Mouse (Mus musculus): ENCODE results near the gene Nme8.

The Nme8 gene

DNA sequence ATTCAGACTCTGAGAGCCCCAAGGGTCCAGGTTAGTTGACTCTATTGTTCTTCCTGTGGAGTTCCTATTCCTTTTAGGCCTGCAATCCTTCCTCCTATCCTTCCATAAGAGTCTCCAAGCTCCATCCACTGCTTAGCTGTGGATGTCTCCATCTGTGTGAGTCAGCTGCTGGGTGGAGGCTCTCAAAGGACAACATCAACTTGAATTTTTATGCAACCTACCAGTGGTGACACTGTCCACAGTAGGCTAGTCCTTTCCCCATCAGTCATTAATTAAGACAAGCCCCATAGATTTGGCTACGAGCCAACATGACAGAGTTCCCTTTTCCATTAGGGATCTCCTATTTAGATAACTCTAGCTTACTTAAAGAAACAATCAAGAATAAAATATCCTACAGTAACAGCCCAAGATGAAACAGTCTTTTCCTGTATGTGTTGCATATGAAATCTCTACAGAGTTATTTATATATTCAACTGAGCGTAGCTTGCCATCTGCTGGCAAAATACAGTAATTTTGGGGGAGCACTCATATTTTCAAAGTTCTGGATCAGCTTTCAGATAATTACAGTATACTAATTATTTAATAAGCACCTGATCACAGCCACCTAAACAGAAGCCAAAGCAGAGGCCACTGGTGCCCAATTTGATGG, 57.3 kb downstream of the Nme8 start:
- no peak for DNase-seq (ENCODE audit: low spot score)

DNA sequence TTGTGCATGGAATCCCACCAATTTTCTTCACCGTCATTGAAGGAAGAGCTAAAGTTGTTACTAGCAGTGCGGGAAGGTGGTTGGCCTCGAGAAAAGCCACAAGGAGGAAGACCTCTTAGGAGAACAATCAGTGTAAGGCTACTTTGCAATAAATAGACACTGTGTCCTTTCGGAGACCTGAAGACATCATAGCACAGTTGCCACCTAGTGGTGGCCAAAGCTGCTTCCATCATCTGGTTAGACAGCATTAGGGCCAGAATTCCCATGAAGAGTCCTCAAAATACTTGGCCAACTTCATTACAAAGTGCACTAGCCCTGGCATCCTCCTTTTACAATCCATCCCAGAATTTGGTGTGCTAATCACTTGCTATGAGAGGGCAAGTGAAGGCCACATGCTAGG, 61.5 kb downstream of the Nme8 start:
- no peak for DNase-seq (ENCODE audit: low spot score)

DNA sequence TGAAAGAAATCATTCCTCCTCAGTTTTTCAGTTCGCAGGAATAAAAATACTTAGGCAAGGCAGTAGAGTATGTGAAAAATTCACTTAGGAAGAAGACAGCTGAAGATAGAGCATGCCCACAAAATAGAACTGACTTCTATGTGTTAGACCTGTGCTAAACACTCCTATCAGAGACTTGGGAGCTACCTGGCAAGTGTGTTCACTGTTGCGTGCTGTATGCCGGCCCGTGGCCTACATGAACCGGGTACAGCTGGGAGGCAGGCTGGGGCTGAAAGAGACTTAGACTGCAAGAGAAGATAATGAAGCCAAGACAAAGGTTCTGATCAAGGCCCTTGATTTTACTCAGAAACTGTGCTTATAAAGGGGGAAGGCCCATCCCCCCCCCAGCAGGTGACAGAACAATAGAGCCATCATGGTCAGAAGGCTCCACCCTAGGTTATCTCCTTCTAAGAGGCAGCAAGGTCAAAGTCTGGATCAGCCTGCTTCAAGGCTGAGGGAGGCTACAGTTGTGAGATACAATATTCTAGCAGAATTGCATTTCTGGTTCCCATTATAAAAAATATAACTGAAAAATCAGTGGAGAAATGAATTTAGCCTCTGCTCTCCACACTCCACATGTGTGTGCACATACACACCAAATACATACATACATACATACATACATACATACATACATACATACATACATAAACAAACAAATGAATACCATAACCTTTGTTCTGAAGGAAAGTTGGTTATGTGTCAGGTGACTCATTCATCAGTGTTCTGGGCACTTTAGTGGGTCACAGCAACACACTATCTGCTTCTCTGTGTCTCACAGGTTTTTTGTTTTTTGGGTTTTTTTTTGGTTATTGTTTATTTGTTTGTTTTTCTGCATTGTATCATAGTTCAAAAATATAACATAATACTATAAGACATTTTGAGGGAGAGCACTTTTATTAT, 66.6 kb downstream of the Nme8 start:
- DNase-seq (ENCODE audit: low spot score), result no peak

DNA sequence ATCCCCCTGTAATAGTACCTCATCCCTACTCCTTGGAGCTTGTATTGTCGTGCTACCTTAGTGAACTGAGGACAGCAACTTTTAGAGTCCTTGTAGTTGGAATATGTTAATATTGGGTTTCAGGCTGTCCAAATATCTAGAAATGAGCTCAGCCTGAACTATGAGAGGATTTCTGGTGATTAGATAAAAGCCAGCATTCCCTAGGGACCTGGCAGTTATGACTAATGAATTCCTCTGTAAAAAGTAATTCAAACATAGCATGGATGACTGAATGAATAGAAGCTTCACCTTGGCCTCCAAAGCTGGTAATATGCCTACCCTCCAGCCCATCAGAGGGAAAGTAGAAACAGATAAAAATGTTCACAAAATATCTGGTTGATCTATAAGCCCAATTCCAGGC, 71.1 kb downstream of the Nme8 start:
- DNase-seq (ENCODE audit: low spot score), result no peak

GRCm38 (mm10) chr13:19624632-19625320, 72.8 kb downstream of the Nme8 start:
- no peak for DNase-seq (ENCODE audit: low spot score)

DNA sequence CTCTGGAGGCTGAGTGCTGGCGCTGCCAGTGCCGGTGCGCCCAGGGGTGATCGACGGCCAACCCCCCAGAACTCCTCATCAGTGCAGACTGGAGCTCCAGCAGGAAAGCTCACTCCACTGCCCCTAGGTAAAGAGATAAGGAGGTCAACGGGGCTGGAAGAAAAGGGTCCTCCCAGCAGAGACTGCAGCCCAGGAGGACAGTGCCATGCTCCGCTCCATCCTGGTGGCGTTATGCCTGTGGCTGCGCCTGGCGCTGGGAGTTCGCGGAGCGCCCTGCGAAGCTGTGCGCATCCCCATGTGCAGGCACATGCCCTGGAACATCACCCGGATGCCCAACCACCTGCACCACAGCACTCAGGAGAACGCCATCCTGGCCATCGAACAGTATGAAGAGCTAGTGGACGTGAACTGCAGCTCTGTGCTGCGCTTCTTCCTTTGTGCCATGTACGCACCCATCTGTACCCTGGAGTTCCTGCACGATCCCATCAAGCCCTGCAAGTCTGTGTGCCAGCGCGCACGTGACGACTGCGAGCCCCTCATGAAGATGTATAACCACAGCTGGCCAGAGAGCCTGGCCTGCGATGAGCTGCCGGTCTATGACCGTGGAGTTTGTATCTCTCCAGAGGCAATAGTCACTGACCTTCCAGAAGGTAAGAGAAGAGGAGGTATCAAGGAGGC, 74.2 kb downstream of the Nme8 start:
- DNase-seq (ENCODE audit: low spot score), result no peak

GRCm38 (mm10) chr13:19622573-19623227, 74.9 kb downstream of the Nme8 start, which contains the start of gene Sfrp4:
Gene Sfrp4 (plus strand): TSS chr13:19623104.
- DNase-seq (ENCODE audit: low spot score), result peak; percentile 3

- DNase-seq (ENCODE audit: low spot score), result peak; percentile 39
Measured at GRCm38 (mm10) chr13:19619216-19619927, 78.2 kb downstream of the Nme8 start, which contains the start of gene Epdr1. Gene Epdr1 (minus strand): TSS chr13:19619927.

DNA sequence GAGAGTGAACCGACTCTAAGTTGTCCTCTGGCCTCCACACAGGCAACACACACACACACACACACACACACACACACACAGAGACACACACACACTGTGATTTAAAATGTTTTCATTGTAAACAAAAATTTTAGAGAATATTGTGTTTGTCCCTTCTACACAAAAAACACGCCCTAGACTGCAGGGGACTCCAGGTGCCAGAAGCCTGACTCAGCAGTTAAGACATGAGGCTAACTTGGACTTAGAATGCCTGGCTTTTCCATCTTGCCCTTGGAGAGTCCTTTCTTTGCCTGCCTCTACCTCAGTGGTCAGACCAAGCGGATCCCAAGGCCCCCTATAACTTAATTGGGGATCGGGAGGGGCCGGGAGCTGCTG, 78.8 kb downstream of the Nme8 start:
- no peak for DNase-seq (ENCODE audit: low spot score)

DNA sequence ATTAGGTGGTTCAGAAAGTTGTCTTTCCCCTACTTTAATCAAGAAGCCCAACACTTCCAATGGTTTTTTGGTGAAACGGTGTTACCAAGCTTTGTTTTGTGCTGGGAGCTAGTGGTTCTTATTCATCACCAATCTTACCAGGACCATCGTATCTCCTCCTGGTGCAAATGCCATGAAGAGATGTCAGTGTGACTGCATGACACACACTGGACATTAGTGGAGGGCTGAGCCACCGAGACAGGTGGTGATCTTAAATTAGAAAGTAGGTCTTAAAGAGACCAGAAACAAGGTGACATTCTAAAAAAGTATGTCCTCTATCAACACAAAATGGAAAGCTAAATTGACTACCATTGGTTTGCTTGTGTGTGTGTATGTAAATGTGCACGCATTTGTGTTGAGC, 79.5 kb downstream of the Nme8 start:
- no peak for DNase-seq (ENCODE audit: low spot score)

DNA sequence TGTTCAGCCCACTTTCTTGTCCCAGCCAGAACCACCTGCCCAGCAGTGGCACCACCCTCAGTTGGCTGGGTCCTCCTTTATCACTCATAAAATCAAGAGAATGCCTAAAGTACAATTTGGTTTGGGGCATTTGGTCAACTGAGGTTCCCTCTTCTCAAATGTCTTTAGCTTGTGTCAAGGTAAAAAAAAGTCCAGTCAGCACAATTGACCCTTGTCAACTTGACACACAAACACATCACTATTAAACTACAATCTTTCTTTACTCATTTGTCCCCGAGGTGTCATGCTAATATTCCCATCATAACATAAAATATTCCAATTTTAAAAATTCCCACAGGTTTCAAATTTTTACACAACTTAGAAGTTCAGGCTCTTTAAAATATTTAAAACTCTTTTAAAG, 83.3 kb downstream of the Nme8 start:
- DNase-seq (ENCODE audit: low spot score), result no peak

GRCm38 (mm10) chr13:19613426-19613825, 84.2 kb downstream of the Nme8 start:
- no peak for DNase-seq (ENCODE audit: low spot score)

GRCm38 (mm10) chr13:19612963-19613362, 84.6 kb downstream of the Nme8 start:
- DNase-seq (ENCODE audit: low spot score), result no peak

- DNase-seq (ENCODE audit: low spot score), result no peak
Measured at GRCm38 (mm10) chr13:19612348-19612747, 85.2 kb downstream of the Nme8 start.

- no peak for DNase-seq (ENCODE audit: low spot score)
Measured at GRCm38 (mm10) chr13:19608120-19608519, 89.5 kb downstream of the Nme8 start.

DNA sequence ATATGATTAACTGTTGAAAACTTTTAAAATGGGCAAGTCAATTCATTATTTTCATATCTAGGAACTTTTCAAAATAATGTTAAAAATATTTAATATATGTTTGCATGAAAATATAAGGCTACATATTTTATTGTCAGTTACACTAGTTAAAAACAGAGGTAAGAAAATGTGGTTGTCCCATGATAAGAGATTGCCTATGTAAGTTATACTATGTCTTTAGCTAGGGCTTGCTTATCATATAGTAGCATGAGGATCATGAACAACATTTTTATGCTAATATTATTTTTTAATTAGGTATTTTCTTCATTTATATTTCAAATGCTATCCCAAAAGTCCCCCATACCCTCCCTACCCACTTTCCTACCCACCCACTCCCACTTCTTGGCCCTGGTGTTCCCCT, 92.7 kb downstream of the Nme8 start:
- DNase-seq (ENCODE audit: low spot score), result no peak

- no peak for DNase-seq (ENCODE audit: low spot score)
Measured at GRCm38 (mm10) chr13:19603719-19604118, 93.9 kb downstream of the Nme8 start.

GRCm38 (mm10) chr13:19602531-19602930, 95.1 kb downstream of the Nme8 start:
- no peak for DNase-seq (ENCODE audit: low spot score)

DNA sequence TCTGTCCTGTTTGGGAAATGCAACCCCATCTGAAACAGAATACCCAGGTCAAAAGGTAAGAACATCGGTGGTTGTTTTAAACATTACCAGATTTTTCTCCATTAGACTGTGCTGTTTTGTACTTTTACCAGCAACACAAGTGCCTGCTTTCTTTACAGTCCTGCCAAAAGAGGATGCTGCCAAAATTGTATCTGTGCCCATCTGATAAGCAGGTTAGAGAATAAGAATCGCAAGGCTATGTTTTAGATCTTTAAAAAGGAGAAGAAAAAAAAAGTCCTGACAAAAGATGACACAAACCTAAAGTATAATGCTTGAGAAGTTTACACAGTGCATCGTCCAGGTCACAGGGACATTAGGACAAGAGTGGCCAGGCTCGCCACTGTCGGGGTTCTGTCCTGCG, 98.4 kb downstream of the Nme8 start:
- no peak for DNase-seq (ENCODE audit: low spot score)

GRCm38 (mm10) chr13:19595141-19595540, 102.5 kb downstream of the Nme8 start:
- DNase-seq (ENCODE audit: low spot score), result no peak
